Mouse (Mus musculus) liver, adult 2 months (tissue): ENCODE measurements around the gene Nox4.

Experiments
- CTCF ChIP-seq: fragments of 200-500 bp; IDR thresholded peaks from 2 replicates; pipeline ENCODE4 v1.5.1; 2011; ENCODE audit warnings: low read depth, low read length, control low read depth
- POLR2A ChIP-seq: fragments of 200-500 bp; IDR thresholded peaks from 2 replicates; pipeline ENCODE4 v1.6.1; 2011; ENCODE audit warnings: low read length, control low read depth; ENCODE audit not compliant: insufficient read depth; ENCODE audit errors: extremely low read depth

DNA sequence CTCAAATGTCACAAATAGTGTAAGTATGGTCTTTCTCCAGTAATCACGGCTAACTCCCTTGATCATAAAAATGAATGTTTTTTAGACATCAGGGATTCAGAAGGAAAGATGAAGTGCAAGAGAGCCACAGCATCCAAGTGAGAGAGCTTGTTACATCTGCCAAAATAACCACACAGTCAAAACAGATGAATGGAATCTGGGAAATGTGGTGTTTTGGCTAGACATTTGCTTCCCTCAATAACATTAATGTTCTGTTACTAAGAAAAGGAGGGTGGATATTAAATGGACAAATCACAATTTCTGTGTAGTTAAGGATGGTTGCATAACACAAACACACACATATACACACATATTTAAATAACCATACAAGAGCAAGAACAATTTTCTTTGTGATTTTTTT lies 123.2 kb downstream of the Nox4 start:
- TF ChIP-seq CTCF (no peak), POLR2A (no peak)
